Mouse (Mus musculus): Measurements from ENCODE around the gene Cnih3.

DNA sequence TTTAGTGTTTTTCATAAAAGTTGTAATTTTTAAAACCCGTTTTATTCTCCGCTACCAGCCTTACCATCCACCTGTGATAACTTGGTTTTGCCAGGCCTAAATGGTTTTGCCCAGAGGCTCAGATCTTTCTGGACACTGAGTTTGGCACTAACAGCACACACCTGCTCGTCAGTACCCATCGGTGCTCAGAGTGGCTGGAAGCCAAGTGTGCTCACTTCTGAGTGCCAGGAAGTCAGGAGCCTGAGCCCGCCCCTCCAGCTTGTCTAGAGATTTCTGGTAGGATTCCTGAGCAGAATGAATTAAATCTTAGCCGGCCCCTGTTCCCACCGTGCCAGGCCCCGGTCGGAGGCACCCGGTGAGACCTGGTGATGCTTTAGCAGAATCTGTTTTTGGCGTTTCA lies 54.9 kb downstream of the Cnih3 start:
- TF ChIP-seq MAX (IDR thresholded peaks at IDR 0.05; ENCODE audit: low read depth) (no peak), E2F4 (IDR thresholded peaks at IDR 0.05; ENCODE audit: insufficient read depth) (no peak), REST (IDR thresholded peaks at IDR 0.05; ENCODE audit: insufficient read depth, insufficient read length) (no peak), POLR2A (IDR thresholded peaks at IDR 0.05; ENCODE audit: insufficient read length, low read depth) (no peak), MYOG (IDR thresholded peaks at IDR 0.05; ENCODE audit: control insufficient read depth in 1 of 3, insufficient read depth in 1 of 3, insufficient read length in 2 of 3, low read depth in 2 of 3) (no peak), MYOD1 (IDR thresholded peaks at IDR 0.05; ENCODE audit: control insufficient read depth in 1 of 3, insufficient read length in 2 of 3, low read depth in 2 of 3) (no peak), USF1 (IDR thresholded peaks at IDR 0.05; ENCODE audit: low read depth) (no peak), TCF12 (IDR thresholded peaks at IDR 0.05; ENCODE audit: insufficient read depth, poor library complexity, severe bottlenecking) (no peak), CEBPB (IDR thresholded peaks at IDR 0.05; ENCODE audit: insufficient read depth, poor library complexity, severe bottlenecking) (no peak)
